Mouse (Mus musculus) brain, embryonic 14.5 days (tissue): ENCODE measurements around the gene Zfp276.

Experiments
- CTCF ChIP-seq: fragments of 200-500 bp; IDR thresholded peaks from 2 replicates; pipeline ENCODE4 v1.5.1; 2012; ENCODE audit warnings: inconsistent platforms, mild to moderate bottlenecking, moderate library complexity, borderline replicate concordance; ENCODE audit not compliant: insufficient read depth, insufficient read length; ENCODE audit errors: extremely low read depth
- POLR2A ChIP-seq: fragments of 200-500 bp; IDR thresholded peaks from 2 replicates; pipeline ENCODE4 v1.6.1; 2012; ENCODE audit warnings: mild to moderate bottlenecking, inconsistent platforms, borderline replicate concordance; ENCODE audit not compliant: poor library complexity, insufficient read depth, insufficient read length, severe bottlenecking; ENCODE audit errors: extremely low read depth

GRCm38 (mm10) chr8:123280302-123281094, 26.5 kb downstream of the Zfp276 start:
- no peak for TF ChIP-seq POLR2A
- no peak for TF ChIP-seq CTCF
